Mouse (Mus musculus): ENCODE results near the gene Kdelr3. TPM values are rescaled to one million over a fixed set of nuclear protein-coding genes. Genes with fewer than 3 reads are reported as not detected.
A peak's percentile ranks its signal among the peaks of the same experiment; 100 is the strongest.

The Kdelr3 gene
- polyA plus RNA-seq, 1 experiment: 74.7 TPM

- H3K79me2 ChIP-seq (ENCODE audit: control insufficient read depth, insufficient read depth): no peaks in the 10 kb centered on the region
- H3K4me3 ChIP-seq: no peak overlapping the region
- no peak overlapping the region for H3K4me2 ChIP-seq (ENCODE audit: low read depth)
- TF ChIP-seq TCF12 (IDR thresholded peaks at IDR 0.05; ENCODE audit: insufficient read depth, poor library complexity, severe bottlenecking): no peak
- peak in 2 of 3 experiments; percentile 22 to 66 for TF ChIP-seq MYOG (IDR thresholded peaks at IDR 0.05; ENCODE audit: control insufficient read depth in 1 of 3, insufficient read depth in 1 of 3, insufficient read length in 2 of 3, low read depth in 2 of 3)
- TF ChIP-seq SRF (IDR thresholded peaks at IDR 0.05; ENCODE audit: control insufficient read depth, insufficient read length, low read depth): no peak
- TF ChIP-seq MYOD1 (IDR thresholded peaks at IDR 0.05; ENCODE audit: control insufficient read depth in 1 of 3, insufficient read length in 2 of 3, low read depth in 2 of 3): peak in 2 of 3 experiments; percentile 26 to 61
- no peak for TF ChIP-seq E2F4 (IDR thresholded peaks at IDR 0.05; ENCODE audit: insufficient read depth)
- no peak for TF ChIP-seq MAX (IDR thresholded peaks at IDR 0.05; ENCODE audit: low read depth)
- H3K36me3 ChIP-seq (ENCODE audit: control insufficient read depth, insufficient read depth): no peaks in the 10 kb centered on the region
- peaks cover 84% of the 10 kb centered on the region for H3K27me3 ChIP-seq (ENCODE audit: control insufficient read depth, insufficient read depth, insufficient read length)
- no peak overlapping the region for H3ac ChIP-seq (ENCODE audit: control insufficient read depth, insufficient read length)
These were observed 35.0 kb upstream of the Kdelr3 start for GRCm38 (mm10) chr15:79481181-79481688.

DNA sequence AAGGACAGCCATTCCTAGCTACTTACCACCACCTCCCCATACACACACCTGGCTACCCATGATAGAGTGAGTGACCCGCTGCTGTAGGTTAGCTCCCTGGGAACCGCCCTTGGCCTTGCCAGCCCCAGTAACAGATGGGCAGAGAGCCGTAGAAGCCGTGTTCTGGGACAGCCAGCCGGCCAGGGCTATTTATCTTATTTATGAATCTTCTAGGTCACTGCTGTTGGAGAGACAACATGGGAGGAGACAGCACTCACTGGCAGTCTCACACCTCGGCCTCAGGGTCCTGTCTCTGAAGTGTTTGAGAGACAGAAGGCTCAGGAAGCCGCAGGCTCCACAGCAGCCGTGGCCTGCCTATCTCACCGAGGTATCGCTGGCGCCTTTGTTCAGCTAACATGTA lies 26.7 kb upstream of the Kdelr3 start:
- Histone ChIP-seq H3K4me2 (ENCODE audit: low read depth) (no peak overlapping the region), H3K27me3 (ENCODE audit: control insufficient read depth, insufficient read depth, insufficient read length) (peaks cover 93% of the 10 kb centered on the region), H3K79me2 (ENCODE audit: control insufficient read depth, insufficient read depth) (no peaks in the 10 kb centered on the region), H3K36me3 (ENCODE audit: control insufficient read depth, insufficient read depth) (no peaks in the 10 kb centered on the region), H3K4me3 (no peak overlapping the region), H3ac (ENCODE audit: control insufficient read depth, insufficient read length) (no peak overlapping the region)
- TF ChIP-seq SRF (IDR thresholded peaks at IDR 0.05; ENCODE audit: control insufficient read depth, insufficient read length, low read depth) (no peak), POLR2AphosphoS2 (IDR thresholded peaks at IDR 0.05; ENCODE audit: insufficient read length, low read depth) (no peak), E2F4 (IDR thresholded peaks at IDR 0.05; ENCODE audit: insufficient read depth) (no peak), TCF3 (IDR thresholded peaks at IDR 0.05; ENCODE audit: insufficient read length, low read depth) (no peak)

- Histone ChIP-seq H3K27me3 (ENCODE audit: control insufficient read depth, insufficient read depth, insufficient read length) (peaks cover 95% of the 10 kb centered on the region), H3K79me2 (ENCODE audit: control insufficient read depth, insufficient read depth) (no peaks in the 10 kb centered on the region), H3K36me3 (ENCODE audit: control insufficient read depth, insufficient read depth) (no peaks in the 10 kb centered on the region), H3K4me2 (ENCODE audit: low read depth) (no peak overlapping the region), H3K4me3 (no peak overlapping the region), H3ac (ENCODE audit: control insufficient read depth, insufficient read length) (no peak overlapping the region)
- no peak for TF ChIP-seq E2F4 (IDR thresholded peaks at IDR 0.05; ENCODE audit: insufficient read depth)
- no peak for TF ChIP-seq POLR2A (IDR thresholded peaks at IDR 0.05; ENCODE audit: insufficient read length, low read depth)
- TF ChIP-seq CEBPB (IDR thresholded peaks at IDR 0.05; ENCODE audit: insufficient read depth, poor library complexity, severe bottlenecking): no peak
- TF ChIP-seq SRF (IDR thresholded peaks at IDR 0.05; ENCODE audit: control insufficient read depth, insufficient read length, low read depth): no peak
- no peak for TF ChIP-seq MYOG (IDR thresholded peaks at IDR 0.05; ENCODE audit: control insufficient read depth in 1 of 3, insufficient read depth in 1 of 3, insufficient read length in 2 of 3, low read depth in 2 of 3)
- no peak for TF ChIP-seq MAX (IDR thresholded peaks at IDR 0.05; ENCODE audit: low read depth)
- TF ChIP-seq TCF3 (IDR thresholded peaks at IDR 0.05; ENCODE audit: insufficient read length, low read depth): no peak
- no peak for TF ChIP-seq TCF12 (IDR thresholded peaks at IDR 0.05; ENCODE audit: insufficient read depth, poor library complexity, severe bottlenecking)
- TF ChIP-seq REST (IDR thresholded peaks at IDR 0.05; ENCODE audit: insufficient read depth, insufficient read length): no peak
- no peak for TF ChIP-seq USF1 (IDR thresholded peaks at IDR 0.05; ENCODE audit: low read depth)
- no peak for TF ChIP-seq MYOD1 (IDR thresholded peaks at IDR 0.05; ENCODE audit: control insufficient read depth in 1 of 3, insufficient read length in 2 of 3, low read depth in 2 of 3)
- TF ChIP-seq POLR2AphosphoS2 (IDR thresholded peaks at IDR 0.05; ENCODE audit: insufficient read length, low read depth): no peak
These were observed 22.7 kb upstream of the Kdelr3 start for GRCm38 (mm10) chr15:79493527-79493926.

DNA sequence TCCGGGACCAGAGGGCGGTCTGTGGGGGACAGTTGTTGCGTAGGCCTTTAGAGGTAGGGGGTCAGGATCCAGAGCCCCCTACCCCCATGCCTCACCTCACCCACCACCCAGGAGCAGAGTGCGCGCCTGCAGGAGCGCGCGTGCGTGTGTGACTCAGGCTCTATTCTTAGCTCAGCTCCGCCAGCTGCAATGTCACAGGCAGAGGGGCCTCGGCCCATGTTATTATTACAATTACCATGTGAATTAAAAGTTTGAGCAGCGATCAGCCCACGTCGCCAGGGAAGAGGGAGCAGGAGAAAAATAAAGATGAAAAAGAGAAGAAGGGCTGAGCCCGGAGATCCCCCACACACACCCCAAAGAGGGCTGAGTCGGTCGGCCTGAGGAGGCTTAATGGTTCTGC lies 16.1 kb upstream of the Kdelr3 start:
- Histone ChIP-seq H3K4me2 (ENCODE audit: low read depth) (no peak overlapping the region), H3ac (ENCODE audit: control insufficient read depth, insufficient read length) (no peak overlapping the region), H3K27me3 (ENCODE audit: control insufficient read depth, insufficient read depth, insufficient read length) (peaks cover 98% of the 10 kb centered on the region), H3K79me2 (ENCODE audit: control insufficient read depth, insufficient read depth) (no peaks in the 10 kb centered on the region), H3K36me3 (ENCODE audit: control insufficient read depth, insufficient read depth) (no peaks in the 10 kb centered on the region), H3K4me3 (no peak overlapping the region)
- TF ChIP-seq MYOD1 (IDR thresholded peaks at IDR 0.05; ENCODE audit: control insufficient read depth in 1 of 3, insufficient read length in 2 of 3, low read depth in 2 of 3) (no peak), USF1 (IDR thresholded peaks at IDR 0.05; ENCODE audit: low read depth) (no peak), TCF3 (IDR thresholded peaks at IDR 0.05; ENCODE audit: insufficient read length, low read depth) (no peak), CEBPB (IDR thresholded peaks at IDR 0.05; ENCODE audit: insufficient read depth, poor library complexity, severe bottlenecking) (no peak)

DNA sequence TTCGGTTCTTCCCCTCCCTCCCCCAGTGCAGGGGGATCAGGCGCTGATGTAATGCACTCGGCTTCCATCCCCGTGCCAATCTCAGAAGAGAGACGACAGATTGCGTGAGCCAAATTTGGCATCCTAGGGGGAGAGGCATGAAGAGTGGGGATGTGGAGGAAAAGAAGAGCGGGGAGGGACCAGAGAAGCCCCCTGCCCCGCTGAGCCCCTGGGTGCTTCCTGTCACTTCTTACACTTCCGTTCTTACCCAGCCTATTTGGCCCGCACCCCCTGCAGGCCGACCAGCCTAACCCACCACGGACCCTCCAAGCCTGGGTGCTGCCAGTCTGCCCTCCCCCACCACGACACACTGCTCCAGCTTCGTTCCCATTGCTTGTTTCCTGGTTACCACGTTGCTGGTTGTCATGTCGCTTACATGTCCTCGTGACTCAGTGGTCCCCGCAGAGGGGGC lies 13.3 kb upstream of the Kdelr3 start:
- Histone ChIP-seq H3K4me3 (no peak overlapping the region), H3K79me2 (ENCODE audit: control insufficient read depth, insufficient read depth) (no peaks in the 10 kb centered on the region), H3K27me3 (ENCODE audit: control insufficient read depth, insufficient read depth, insufficient read length) (peaks cover 99% of the 10 kb centered on the region), H3K4me2 (ENCODE audit: low read depth) (no peak overlapping the region), H3ac (ENCODE audit: control insufficient read depth, insufficient read length) (no peak overlapping the region), H3K36me3 (ENCODE audit: control insufficient read depth, insufficient read depth) (no peaks in the 10 kb centered on the region)
- TF ChIP-seq MYOD1 (IDR thresholded peaks at IDR 0.05; ENCODE audit: control insufficient read depth in 1 of 3, insufficient read length in 2 of 3, low read depth in 2 of 3) (no peak), USF1 (IDR thresholded peaks at IDR 0.05; ENCODE audit: low read depth) (no peak), TCF12 (IDR thresholded peaks at IDR 0.05; ENCODE audit: insufficient read depth, poor library complexity, severe bottlenecking) (no peak), TCF3 (IDR thresholded peaks at IDR 0.05; ENCODE audit: insufficient read length, low read depth) (no peak), CEBPB (IDR thresholded peaks at IDR 0.05; ENCODE audit: insufficient read depth, poor library complexity, severe bottlenecking) (no peak), MAX (IDR thresholded peaks at IDR 0.05; ENCODE audit: low read depth) (no peak), POLR2AphosphoS2 (IDR thresholded peaks at IDR 0.05; ENCODE audit: insufficient read length, low read depth) (no peak), MYOG (IDR thresholded peaks at IDR 0.05; ENCODE audit: control insufficient read depth in 1 of 3, insufficient read depth in 1 of 3, insufficient read length in 2 of 3, low read depth in 2 of 3) (no peak), E2F4 (IDR thresholded peaks at IDR 0.05; ENCODE audit: insufficient read depth) (no peak), POLR2A (IDR thresholded peaks at IDR 0.05; ENCODE audit: insufficient read length, low read depth) (no peak), SRF (IDR thresholded peaks at IDR 0.05; ENCODE audit: control insufficient read depth, insufficient read length, low read depth) (no peak), REST (IDR thresholded peaks at IDR 0.05; ENCODE audit: insufficient read depth, insufficient read length) (no peak)

Measured in myocyte (in vitro differentiated cells).